Mouse (Mus musculus) adrenal gland, adult 18-20 months (tissue): Measurements from ENCODE around the gene AF067063. TPM values are rescaled to one million over a fixed set of nuclear protein-coding genes. Genes with fewer than 3 reads are reported as not detected.
"Not testable (repeated sequence)": the region's sequence is repeated elsewhere in the genome, so short reads cannot be mapped to it uniquely, and the experiment has no call there.

Experiments used
- DNase-seq, 2 experiments: peaks; one replicate each; pipeline ENCODE4 v3.0.0; 2021 to 2022; ENCODE audit warnings: low spot score in 2 of 2
- long read RNA-seq, 2 experiments: library from polyadenylated mRNA; stranded (forward); transcript quantifications; one replicate each; pipeline ENCODE4 v2.0.0; 2021
- total RNA-seq, 2 experiments: library from RNA; stranded (reverse); gene quantifications; 1 replicate in 1 of 2; 2 replicates in 1 of 2; pipeline ENCODE4 v1.2.3; 2021

The AF067063 gene
- not detected for total RNA-seq
- long read RNA-seq, experiment 1: 0 reads
- long read RNA-seq, experiment 2: 0 reads

DNA sequence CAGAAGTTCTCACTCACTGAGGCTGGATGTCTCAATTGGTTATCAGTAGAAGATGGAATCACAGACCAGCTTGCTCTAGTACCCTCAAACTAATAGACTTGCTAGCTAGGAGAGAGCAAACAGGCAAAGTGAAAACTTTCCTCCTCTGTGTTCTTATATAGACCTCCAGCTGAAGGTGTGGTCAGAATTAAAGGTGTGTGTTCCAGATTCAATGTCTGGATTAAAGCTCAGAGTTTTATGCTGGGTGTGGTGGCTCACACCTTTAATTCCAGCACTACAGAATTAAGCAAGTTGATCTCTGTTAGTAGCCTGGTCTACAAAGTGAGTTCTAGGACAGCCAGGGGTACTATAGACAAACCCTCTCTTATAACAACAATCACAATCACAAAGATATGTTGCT, at the start of gene AF067063:
Gene AF067063, minus strand, starts transcription at position 101 of the 400 bp plus-strand sequence.
- DNase-seq: not testable (repeated sequence)

DNA sequence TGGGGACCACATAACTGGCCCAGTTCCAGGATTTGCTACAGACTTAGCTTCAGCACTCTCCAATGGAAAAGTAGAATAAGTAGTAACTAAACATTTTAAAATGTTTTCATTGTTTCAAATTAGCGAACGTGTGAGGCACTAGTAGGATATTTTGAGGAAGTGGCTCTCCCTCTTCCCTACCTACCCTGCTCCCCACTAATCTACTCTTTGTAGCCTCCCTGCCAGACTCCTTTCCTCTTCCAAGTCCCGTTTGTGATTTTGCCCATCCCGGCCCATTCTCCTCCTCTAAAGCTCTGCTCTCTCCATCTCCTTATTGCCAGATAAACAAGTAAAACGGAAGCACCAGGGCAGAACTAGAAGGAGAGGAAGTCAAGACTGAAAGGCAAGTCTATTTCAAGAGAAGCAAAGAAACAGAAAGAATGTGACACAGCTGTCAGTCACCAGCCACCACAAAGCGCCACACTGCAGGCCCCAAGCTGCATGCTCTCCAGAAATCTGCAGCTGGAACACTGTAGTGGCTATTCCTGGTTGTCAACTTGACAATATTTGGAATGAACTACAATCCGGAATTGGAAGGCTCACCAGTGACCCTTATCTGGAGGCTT, 34.5 kb upstream of the AF067063 start:
- DNase-seq: not testable (repeated sequence)

DNA sequence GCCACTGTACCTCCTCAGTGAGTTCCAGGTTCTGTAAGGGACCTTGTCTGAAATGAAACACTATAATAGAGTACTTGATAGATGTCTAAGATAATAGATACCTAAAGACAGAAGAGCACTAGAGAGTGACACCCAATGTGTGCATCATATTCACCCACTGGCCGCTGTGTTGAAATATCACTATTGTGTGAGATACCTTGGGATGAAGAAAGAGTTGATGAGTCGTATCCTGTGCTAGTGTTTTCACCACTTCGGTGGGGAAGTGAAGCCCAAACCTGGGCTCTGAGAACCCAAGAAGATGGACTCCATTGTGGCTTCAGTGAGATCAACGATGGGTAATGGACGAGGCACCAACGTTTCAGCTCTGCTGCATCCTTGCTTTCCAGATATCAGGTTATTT, 32.4 kb upstream of the AF067063 start:
- DNase-seq: not testable (repeated sequence)

- DNase-seq: not testable (repeated sequence)
Observed at GRCm38 (mm10) chr13:119839982-119840381, 10.0 kb upstream of the AF067063 start.

- peak; percentile 21 to 26 for DNase-seq
Observed at GRCm38 (mm10) chr13:119837719-119838337, 7.8 kb upstream of the AF067063 start.

GRCm38 (mm10) chr13:119836324-119836811, 6.4 kb upstream of the AF067063 start:
- peak in 1 of 2 experiments; percentile 17 for DNase-seq

GRCm38 (mm10) chr13:119835320-119836056, 5.5 kb upstream of the AF067063 start, which contains the start of gene D13Ertd608e:
Gene D13Ertd608e (plus strand): TSS chr13:119836006.
- DNase-seq: peak; percentile 33 to 42

GRCm38 (mm10) chr13:119817579-119818206, 12.3 kb downstream of the AF067063 start:
- DNase-seq: no peak

- DNase-seq: no peak
Observed at GRCm38 (mm10) chr13:119816798-119817197, 13.2 kb downstream of the AF067063 start.

DNA sequence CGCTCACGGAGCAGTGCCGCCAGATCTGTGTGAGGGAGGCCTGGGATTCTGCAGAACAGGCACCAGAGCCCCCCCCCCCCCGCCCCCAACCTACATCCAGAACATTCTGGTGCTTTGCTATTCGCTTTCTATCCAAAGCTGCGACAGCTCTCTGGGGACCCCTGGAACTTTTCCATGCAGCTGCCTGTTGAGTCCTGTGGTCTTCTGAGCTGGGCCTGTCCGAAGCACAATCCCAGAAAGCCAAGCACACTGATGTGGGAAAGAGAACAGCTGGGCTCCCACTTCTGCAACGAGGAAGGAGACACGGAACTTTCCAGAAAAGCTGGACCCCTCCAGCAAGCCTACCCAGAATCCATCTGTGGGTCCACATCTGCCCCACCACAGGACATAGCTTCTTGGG, 20.0 kb downstream of the AF067063 start:
- no peak for DNase-seq

DNA sequence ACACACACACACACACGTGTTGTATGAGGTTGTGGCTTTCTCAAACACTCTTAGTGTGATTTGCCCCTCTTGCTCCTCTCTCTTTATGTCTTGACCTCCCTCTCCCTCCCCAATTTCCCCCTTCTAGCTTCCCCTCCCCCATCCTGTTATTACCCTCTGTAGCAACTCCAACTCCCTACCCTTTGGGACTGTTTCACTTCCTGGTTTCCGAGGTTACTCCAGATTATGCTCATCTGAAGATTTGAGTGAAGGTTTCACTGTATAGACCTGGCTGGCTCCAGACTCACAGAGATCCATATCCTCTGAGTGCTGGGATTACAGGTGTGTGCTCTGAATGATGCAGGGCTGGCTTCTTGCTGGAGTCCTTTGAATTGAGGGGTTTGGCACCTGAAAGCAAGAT, 21.1 kb downstream of the AF067063 start:
- no peak for DNase-seq

- no peak for DNase-seq
Observed at GRCm38 (mm10) chr13:119797656-119798055, 32.4 kb downstream of the AF067063 start.

DNA sequence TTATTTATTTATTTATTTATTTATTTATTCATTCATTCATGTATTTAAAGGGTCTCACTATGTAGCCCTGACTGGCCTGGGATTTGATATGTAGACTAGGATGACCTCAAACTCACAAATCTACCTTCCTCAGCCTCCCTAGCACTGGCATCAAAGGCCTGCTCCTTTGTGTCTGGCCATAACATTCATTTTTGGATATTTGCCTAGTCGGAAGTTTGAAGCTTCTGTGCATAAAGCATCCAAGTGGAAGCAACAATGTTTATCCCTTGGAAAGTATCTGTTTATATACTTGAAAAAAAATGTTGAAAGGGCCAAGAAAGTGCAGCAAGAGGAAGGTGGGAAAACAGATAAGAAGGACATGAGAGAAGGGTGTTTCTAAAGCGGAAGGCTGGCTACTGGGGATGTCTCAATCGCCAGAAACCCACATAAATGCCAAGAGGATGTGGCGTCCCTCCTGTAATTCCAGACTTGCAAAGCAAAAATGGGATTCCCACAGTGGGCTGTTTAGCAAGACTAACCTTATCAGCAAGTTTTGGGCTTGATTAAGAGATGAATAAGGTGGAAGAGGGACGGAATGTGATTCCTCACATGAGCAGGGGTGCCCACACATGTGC, 37.1 kb downstream of the AF067063 start:
- DNase-seq: no peak

DNA sequence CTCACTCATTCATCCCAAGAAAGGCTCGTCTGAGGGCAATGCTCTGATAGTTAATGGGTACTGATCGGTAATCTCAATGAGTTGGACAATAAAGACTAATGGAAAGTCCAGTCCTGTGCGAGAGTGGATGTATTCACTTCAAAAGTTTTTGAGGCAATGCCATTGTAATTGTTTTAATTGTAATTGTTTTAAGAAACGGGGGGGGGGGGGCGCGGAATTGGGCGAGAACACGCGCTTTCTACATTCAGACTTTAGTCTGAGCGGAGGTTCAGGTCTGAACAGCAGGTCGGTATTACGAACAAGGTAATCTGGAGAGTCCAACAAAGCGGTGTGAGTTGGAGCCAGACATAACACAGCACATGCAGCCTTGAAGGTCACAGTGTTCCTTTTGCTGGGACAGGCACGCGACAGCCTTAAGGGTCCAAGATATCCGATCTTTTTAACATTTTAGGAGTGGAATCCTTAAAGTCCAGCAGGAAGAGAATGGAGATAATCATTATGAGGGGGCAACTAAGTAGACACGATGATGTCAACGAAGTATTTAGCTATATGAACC, 38.4 kb downstream of the AF067063 start:
- peak in 1 of 2 experiments; percentile 19 for DNase-seq

DNA sequence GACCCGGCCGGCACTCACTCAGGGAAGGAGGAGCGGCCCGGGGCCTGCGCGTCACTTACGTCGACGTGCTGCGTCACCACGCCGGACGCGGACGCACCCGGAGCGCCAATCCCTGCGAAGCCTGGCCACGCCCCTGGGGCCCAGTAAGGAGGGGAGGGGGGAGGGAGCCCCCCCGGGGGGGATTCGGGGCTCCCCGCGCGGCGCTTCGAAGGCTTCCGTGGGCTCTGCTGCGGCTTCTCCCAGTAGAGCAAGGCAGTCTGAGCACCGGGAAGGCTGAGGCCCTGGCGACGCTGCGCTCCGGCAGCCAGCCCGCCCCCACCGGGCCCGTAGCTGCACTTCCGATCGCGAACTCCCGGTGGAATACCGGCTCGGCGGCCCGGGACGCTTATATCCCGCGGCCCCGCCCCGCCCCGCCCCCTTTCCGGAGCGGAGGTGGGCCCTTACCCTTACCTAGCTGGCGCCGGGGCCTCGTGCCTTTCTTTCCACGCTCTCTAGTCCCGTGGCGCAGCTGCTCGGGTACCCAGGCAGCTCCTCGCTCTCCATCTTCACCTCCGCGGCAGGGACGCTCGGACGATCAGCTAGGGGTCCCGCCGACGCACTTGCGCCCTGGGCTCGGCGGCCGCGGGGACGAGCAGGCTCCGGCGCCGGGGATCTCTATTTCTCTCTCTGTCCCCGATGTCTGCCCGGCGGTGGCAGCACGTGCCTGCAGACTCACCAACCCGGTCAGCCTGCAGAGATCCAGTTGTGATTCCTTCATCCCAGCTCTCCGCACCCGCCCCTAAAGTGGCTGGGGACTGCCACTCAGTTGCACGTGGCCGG, 39.0 kb downstream of the AF067063 start, which contains the start of gene Zfp131:
Gene Zfp131, minus strand, starts transcription at position 129 of the 819 bp plus-strand sequence.
- DNase-seq: peak; percentile 90 to 92

GRCm38 (mm10) chr13:119789851-119790717, 39.9 kb downstream of the AF067063 start:
- peak; percentile 43 to 61 for DNase-seq

- no peak for DNase-seq
Observed at GRCm38 (mm10) chr13:119783581-119783980, 46.4 kb downstream of the AF067063 start.
